Mouse (Mus musculus) liver, embryonic 14.5 days (tissue): Measurements from ENCODE around the gene Vwc2. TPM values are rescaled to one million over a fixed set of nuclear protein-coding genes. Genes with fewer than 3 reads are reported as not detected.

Source experiments
- ATAC-seq: fragments of 200-750 bp; cut with Nextera tagmentation; 2 replicates; pipeline ENCODE4 v1.8.0; 2017; ENCODE audit warnings: moderate number of reproducible peaks, mild to moderate bottlenecking, moderate library complexity; ENCODE audit not compliant: insufficient read depth
- DNase-seq, 3 experiments: peaks; one replicate each; pipeline ENCODE4 v3.0.0-alpha.2; 2012 to 2013; ENCODE audit warnings: low read depth in 3 of 3, low spot score in 3 of 3
- H3K27ac ChIP-seq: fragments of 300-500 bp; sonication (generic); 2 replicates; pipeline ENCODE4 v1.5.1; 2014; ENCODE audit warnings: moderate library complexity, mild to moderate bottlenecking, control low read depth, inconsistent platforms
- H3K27me3 ChIP-seq: fragments of 300-500 bp; sonication (generic); 2 replicates; pipeline ENCODE4 v1.6.1; 2014; ENCODE audit warnings: mild to moderate bottlenecking, low read length, moderate library complexity; ENCODE audit not compliant: control insufficient read depth, insufficient read depth
- H3K36me3 ChIP-seq: fragments of 300-500 bp; sonication (generic); replicated peaks from 2 replicates; pipeline ENCODE4 v1.6.1; 2014; ENCODE audit warnings: low read depth; ENCODE audit not compliant: control insufficient read depth, insufficient read depth
- H3K4me1 ChIP-seq, 2 experiments: fragments of 200-500 bp in 1 of 2; fragments of 300-500 bp in 1 of 2; sonication (generic) in 1 of 2; replicated peaks; 2 replicates each; pipeline ENCODE4 v1.6.1; 2012 to 2014; ENCODE audit warnings: antibody characterized with exemption in 1 of 2, inconsistent platforms in 1 of 2, low read length in 1 of 2; ENCODE audit not compliant: control insufficient read depth in 2 of 2, insufficient read depth in 2 of 2
- H3K4me2 ChIP-seq: fragments of 300-500 bp; sonication (generic); 2 replicates; pipeline ENCODE4 v1.6.1; 2014; ENCODE audit warnings: low read depth, mild to moderate bottlenecking, control low read depth, moderate library complexity
- H3K4me3 ChIP-seq, 2 experiments: fragments of 200-500 bp in 1 of 2; fragments of 300-500 bp in 1 of 2; sonication (generic) in 1 of 2; 2 replicates each; pipeline ENCODE4 v1.5.1; 2012 to 2014; ENCODE audit warnings: low read depth in 2 of 2, low read length in 2 of 2, mild to moderate bottlenecking in 2 of 2, control low read depth in 1 of 2, inconsistent platforms in 1 of 2, moderate library complexity in 1 of 2; ENCODE audit not compliant: insufficient read depth in 1 of 2
- H3K9ac ChIP-seq: fragments of 300-500 bp; sonication (generic); replicated peaks from 2 replicates; pipeline ENCODE4 v1.6.1; 2014; ENCODE audit warnings: mild to moderate bottlenecking, control low read depth, moderate library complexity
- H3K9me3 ChIP-seq: fragments of 300-500 bp; sonication (generic); 2 replicates; pipeline ENCODE4 v1.6.1; 2016; ENCODE audit warnings: low read length, mixed read lengths; ENCODE audit not compliant: control insufficient read depth
- CTCF ChIP-seq: IDR thresholded peaks from 2 replicates; pipeline ENCODE4 v1.5.1; 2016; ENCODE audit warnings: antibody characterized with exemption, low read depth, control low read depth
- EP300 ChIP-seq: IDR thresholded peaks from 2 replicates; pipeline ENCODE4 v1.6.1; 2016; ENCODE audit warnings: antibody characterized with exemption, low read depth
- WGBS: fragments of 180-500 bp; shearing (Covaris S2); extraction: QIAGEN DNeasy Blood & Tissue Kit; methylation state at CpG from one replicate; pipeline ENCODE4 v1.1.7; 2014; ENCODE audit not compliant: insufficient replicate concordance; 5-methylcytosine and 5-hydroxymethylcytosine counted together
- polyA plus RNA-seq, 2 experiments: library from polyadenylated mRNA; depleted of rRNA in 1 of 2; stranded (reverse) in 1 of 2; unstranded in 1 of 2; fragments of >200 nt; fragmentation: Nextera tagmentation in 1 of 2; extraction: Ambion mirVana in 1 of 2; gene quantifications; 2 replicates each; pipeline versions ENCODE4 v1.2.1 to v1.2.3; 2012 to 2014

The Vwc2 gene
- polyA plus RNA-seq, 2 experiments: 0.03 TPM; not detected in 1

DNA sequence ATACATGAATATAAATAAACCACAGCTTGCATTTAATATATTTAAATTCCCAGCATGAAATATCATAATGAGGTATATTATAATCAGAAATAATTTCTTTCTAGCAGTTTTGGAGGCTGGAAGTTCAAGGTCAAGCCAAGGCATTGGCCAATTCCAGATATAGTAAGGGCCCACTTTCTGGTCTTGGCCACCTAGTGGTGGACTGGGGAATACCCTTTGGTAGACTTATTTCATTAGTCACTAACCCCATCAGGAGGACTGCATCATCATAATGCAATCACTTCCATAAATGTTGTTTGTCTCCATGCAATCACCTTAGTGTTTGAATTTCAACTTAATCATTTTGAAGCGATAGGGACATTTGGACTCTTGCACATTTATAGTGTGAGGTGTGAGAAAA, 125.3 kb downstream of the Vwc2 start:
- Histone ChIP-seq H3K4me1 (no peaks in the 10 kb centered on the region), H3K27ac (no peak overlapping the region), H3K27me3 (no peaks in the 10 kb centered on the region), H3K36me3 (no peaks in the 10 kb centered on the region), H3K9ac (no peak overlapping the region), H3K4me3 (no peak overlapping the region), H3K4me2 (no peak overlapping the region), H3K9me3 (no peaks in the 10 kb centered on the region)
- DNase-seq (peak in 1 of 3 experiments; percentile 3), ATAC-seq (no peak)
- no peak for TF ChIP-seq EP300
- peak; percentile 65 for TF ChIP-seq CTCF
- 46% methylated on average over 1 of the region's 1 CpGs for WGBS

DNA sequence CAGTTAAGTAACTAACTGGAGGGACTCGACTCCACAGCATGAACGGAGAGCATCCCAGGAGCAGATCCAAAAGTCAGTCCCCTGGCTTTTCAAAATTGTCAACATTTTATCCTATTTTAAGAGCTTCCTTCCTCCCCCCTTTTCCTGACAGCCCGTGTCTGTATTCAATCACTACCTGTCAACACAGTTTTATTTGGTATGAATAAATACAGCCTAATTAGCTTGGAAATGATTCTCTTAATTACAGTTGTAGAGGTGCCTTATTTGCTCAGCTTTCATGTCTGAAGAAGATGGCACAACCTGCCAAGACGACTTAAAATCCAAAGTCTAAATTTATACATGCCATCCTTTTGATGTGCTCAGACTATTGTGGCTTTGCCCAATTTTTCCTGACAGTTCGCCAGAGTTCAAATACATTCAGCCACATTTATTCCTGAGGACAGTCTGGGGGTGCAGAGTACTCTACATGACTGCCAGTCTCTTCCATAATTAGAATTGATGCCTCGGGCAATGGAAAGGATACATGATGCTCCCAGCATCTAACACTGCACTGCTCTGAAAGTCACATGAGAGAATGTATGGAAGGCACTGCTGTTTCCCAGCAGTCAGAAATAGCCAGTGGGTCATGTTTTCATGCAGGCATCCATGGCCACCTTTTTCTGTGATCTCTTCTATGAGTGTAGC, 128.8 kb downstream of the Vwc2 start:
- no peak overlapping the region for H3K27ac ChIP-seq
- ATAC-seq: no peak

DNA sequence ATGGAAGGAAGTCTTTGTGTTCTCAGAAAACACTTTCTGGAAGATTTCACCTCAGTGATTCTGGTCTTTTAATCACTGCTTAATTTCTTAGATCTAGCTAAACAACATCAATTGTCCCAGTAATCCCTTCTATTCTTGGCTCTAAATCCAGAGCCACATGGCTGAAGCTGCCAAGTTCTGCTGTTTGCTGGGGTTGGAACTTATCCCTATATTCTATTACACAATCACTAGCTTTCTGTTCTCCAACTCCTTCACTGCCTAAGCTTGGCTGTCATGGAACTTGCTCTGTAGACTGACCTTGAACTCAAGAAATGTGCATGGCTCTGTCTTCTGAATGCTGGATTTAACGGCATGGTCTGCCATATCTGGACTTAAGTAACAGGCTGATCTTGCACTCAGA, 143.3 kb downstream of the Vwc2 start:
- ATAC-seq: no peak
- Histone ChIP-seq H3K9me3 (no peaks in the 10 kb centered on the region), H3K4me3 (no peak overlapping the region), H3K36me3 (no peaks in the 10 kb centered on the region), H3K27me3 (no peaks in the 10 kb centered on the region), H3K9ac (no peak overlapping the region), H3K4me2 (no peak overlapping the region), H3K27ac (no peak overlapping the region), H3K4me1 (no peaks in the 10 kb centered on the region)
- no peak for DNase-seq
- no peak for TF ChIP-seq EP300
- no peak for TF ChIP-seq CTCF
- WGBS: 50% methylated on average over 1 of the region's 1 CpGs

More for the DNA sequence above, 128.8 kb downstream of the Vwc2 start:
- H3K36me3 ChIP-seq: no peaks in the 10 kb centered on the region
- no peaks in the 10 kb centered on the region for H3K4me1 ChIP-seq
- H3K27me3 ChIP-seq: no peaks in the 10 kb centered on the region
- H3K9ac ChIP-seq: no peak overlapping the region
- no peak for DNase-seq
- TF ChIP-seq CTCF (no peak), EP300 (no peak)
- no peaks in the 10 kb centered on the region for H3K9me3 ChIP-seq
- 36% methylated on average over 6 of the region's 6 CpGs for WGBS
- H3K4me3 ChIP-seq: no peak overlapping the region
- no peak overlapping the region for H3K4me2 ChIP-seq

DNA sequence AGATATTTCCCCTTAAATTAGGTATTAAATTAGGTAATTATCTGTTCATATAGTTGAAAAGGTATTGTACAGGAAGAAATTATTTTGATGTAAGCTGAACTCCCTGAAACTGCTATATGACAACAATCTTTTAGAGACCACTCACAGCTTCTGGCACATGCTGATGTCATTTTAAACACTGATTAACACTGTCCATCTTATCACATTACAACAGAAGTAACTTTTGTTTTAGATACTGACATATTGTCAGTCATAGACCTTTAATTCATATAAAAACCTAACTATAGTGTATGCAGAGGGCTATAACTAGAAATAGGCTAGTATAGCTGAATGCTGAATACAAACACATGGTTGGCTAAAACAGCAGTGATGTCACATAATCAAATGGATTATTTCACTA, 166.1 kb downstream of the Vwc2 start:
- TF ChIP-seq EP300: no peak

DNA sequence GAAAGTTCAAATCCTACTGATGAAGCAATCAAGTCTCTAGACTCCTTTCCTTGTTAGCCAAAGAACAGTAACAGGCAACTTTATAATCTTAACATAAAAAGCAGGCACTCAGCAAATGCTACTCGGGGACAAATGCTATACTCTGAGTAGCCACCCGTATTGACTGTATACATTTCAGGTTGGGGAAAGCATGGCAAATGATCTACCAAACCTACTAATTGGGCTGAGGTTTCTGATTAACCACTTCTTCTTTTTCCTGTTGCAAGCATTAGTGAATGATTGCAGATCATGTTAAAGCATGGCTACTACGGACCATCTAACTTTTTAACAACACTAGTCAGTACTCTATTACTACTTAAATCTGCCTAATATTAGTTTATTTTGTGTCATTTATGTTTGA, 169.5 kb downstream of the Vwc2 start:
- Histone ChIP-seq H3K27ac (no peak overlapping the region), H3K4me1 (no peaks in the 10 kb centered on the region), H3K4me3 (no peak overlapping the region), H3K9ac (no peak overlapping the region), H3K27me3 (no peaks in the 10 kb centered on the region), H3K36me3 (no peaks in the 10 kb centered on the region), H3K4me2 (no peak overlapping the region), H3K9me3 (no peaks in the 10 kb centered on the region)
- no peak for ATAC-seq
- no peak for DNase-seq
- no peak for TF ChIP-seq EP300
- TF ChIP-seq CTCF: no peak
- 52% methylated on average over 3 of the region's 3 CpGs for WGBS

More for the DNA sequence above, 166.1 kb downstream of the Vwc2 start:
- H3K4me2 ChIP-seq: no peak overlapping the region
- H3K36me3 ChIP-seq: no peaks in the 10 kb centered on the region
- H3K9me3 ChIP-seq: no peaks in the 10 kb centered on the region
- H3K9ac ChIP-seq: no peak overlapping the region
- DNase-seq: no peak
- no peak overlapping the region for H3K4me3 ChIP-seq
- H3K4me1 ChIP-seq: no peaks in the 10 kb centered on the region
- no peaks in the 10 kb centered on the region for H3K27me3 ChIP-seq
- no peak overlapping the region for H3K27ac ChIP-seq
- ATAC-seq: no peak
